Mouse (Mus musculus): ENCODE results near the gene Ajuba. TPM values are rescaled to one million over a fixed set of nuclear protein-coding genes. Genes with fewer than 3 reads are reported as not detected.

Ajuba gene
- polyA plus RNA-seq (2014; fragmentation: Illumina TruSeq; extraction: RNeasy Lipid Tissue Mini Kit (QIAGEN cat#74804); ENCODE audit: low read depth, low replicate concordance) = 27.0 TPM

GRCm38 (mm10) chr14:54577089-54577982 lies at the start of gene Ajuba:
Gene Ajuba (minus strand): TSS chr14:54577558.

GRCm38 (mm10) chr14:54621133-54621532 lies 43.8 kb upstream of the Ajuba start, which contains the start of gene Psmb11:
Gene Psmb11 (plus strand): TSS chr14:54621433.

GRCm38 (mm10) chr14:54617897-54618365 lies 40.6 kb upstream of the Ajuba start, which contains the start of gene Psmb5:
Gene Psmb5 (minus strand): TSS chr14:54618022.

GRCm38 (mm10) chr14:54605752-54606321 lies 28.5 kb upstream of the Ajuba start, which contains the start of gene 4931414P19Rik:
Gene 4931414P19Rik (minus strand): TSS chr14:54605993.

GRCm38 (mm10) chr14:54553975-54554769 lies 23.2 kb downstream of the Ajuba start, which contains the start of gene Haus4:
Gene Haus4 (minus strand): TSS chr14:54554616.

Other genes starting within 250 kb of the Ajuba start
- 52.2 TPM for gene Oxa1l, start 216.7 kb downstream of the Ajuba start, polyA plus RNA-seq (2014; fragmentation: Illumina TruSeq; extraction: RNeasy Lipid Tissue Mini Kit (QIAGEN cat#74804); ENCODE audit: low read depth, low replicate concordance)
- 6.5 TPM for gene Slc7a7, start 159.8 kb downstream of the Ajuba start, polyA plus RNA-seq (2014; fragmentation: Illumina TruSeq; extraction: RNeasy Lipid Tissue Mini Kit (QIAGEN cat#74804); ENCODE audit: low read depth, low replicate concordance)
- gene Mrpl52, start 150.6 kb downstream of the Ajuba start, polyA plus RNA-seq (2014; fragmentation: Illumina TruSeq; extraction: RNeasy Lipid Tissue Mini Kit (QIAGEN cat#74804); ENCODE audit: low read depth, low replicate concordance) = 215 TPM
- gene Mmp14, start 145.9 kb downstream of the Ajuba start, polyA plus RNA-seq (2014; fragmentation: Illumina TruSeq; extraction: RNeasy Lipid Tissue Mini Kit (QIAGEN cat#74804); ENCODE audit: low read depth, low replicate concordance) = 66.6 TPM
- 74.3 TPM for gene Lrp10, start 113.4 kb downstream of the Ajuba start, polyA plus RNA-seq (2014; fragmentation: Illumina TruSeq; extraction: RNeasy Lipid Tissue Mini Kit (QIAGEN cat#74804); ENCODE audit: low read depth, low replicate concordance)
- 0.63 TPM for gene Rem2, start 101.5 kb downstream of the Ajuba start, polyA plus RNA-seq (2014; fragmentation: Illumina TruSeq; extraction: RNeasy Lipid Tissue Mini Kit (QIAGEN cat#74804); ENCODE audit: low read depth, low replicate concordance)
- gene Prmt5, start 60.0 kb downstream of the Ajuba start, polyA plus RNA-seq (2014; fragmentation: Illumina TruSeq; extraction: RNeasy Lipid Tissue Mini Kit (QIAGEN cat#74804); ENCODE audit: low read depth, low replicate concordance) = 33.9 TPM
- gene Haus4, start 22.9 kb downstream of the Ajuba start, polyA plus RNA-seq (2014; fragmentation: Illumina TruSeq; extraction: RNeasy Lipid Tissue Mini Kit (QIAGEN cat#74804); ENCODE audit: low read depth, low replicate concordance) = 59.7 TPM
- 5.2 TPM for gene 4931414P19Rik, start 28.4 kb upstream of the Ajuba start, polyA plus RNA-seq (2014; fragmentation: Illumina TruSeq; extraction: RNeasy Lipid Tissue Mini Kit (QIAGEN cat#74804); ENCODE audit: low read depth, low replicate concordance)
- 157 TPM for gene Psmb5, start 40.5 kb upstream of the Ajuba start, polyA plus RNA-seq (2014; fragmentation: Illumina TruSeq; extraction: RNeasy Lipid Tissue Mini Kit (QIAGEN cat#74804); ENCODE audit: low read depth, low replicate concordance)
- gene Psmb11, start 43.9 kb upstream of the Ajuba start, polyA plus RNA-seq (2014; fragmentation: Illumina TruSeq; extraction: RNeasy Lipid Tissue Mini Kit (QIAGEN cat#74804); ENCODE audit: low read depth, low replicate concordance) = not detected
- gene Gm17606, start 63.4 kb upstream of the Ajuba start, polyA plus RNA-seq (2014; fragmentation: Illumina TruSeq; extraction: RNeasy Lipid Tissue Mini Kit (QIAGEN cat#74804); ENCODE audit: low read depth, low replicate concordance) = not detected
- gene Cdh24, start 63.8 kb upstream of the Ajuba start, polyA plus RNA-seq (2014; fragmentation: Illumina TruSeq; extraction: RNeasy Lipid Tissue Mini Kit (QIAGEN cat#74804); ENCODE audit: low read depth, low replicate concordance) = 3.1 TPM
- gene 1700123O20Rik, start 108.7 kb upstream of the Ajuba start, polyA plus RNA-seq (2014; fragmentation: Illumina TruSeq; extraction: RNeasy Lipid Tissue Mini Kit (QIAGEN cat#74804); ENCODE audit: low read depth, low replicate concordance) = 32.2 TPM
- 139 TPM for gene Acin1, start 109.4 kb upstream of the Ajuba start, polyA plus RNA-seq (2014; fragmentation: Illumina TruSeq; extraction: RNeasy Lipid Tissue Mini Kit (QIAGEN cat#74804); ENCODE audit: low read depth, low replicate concordance)
- gene Gm29776, start 121.3 kb upstream of the Ajuba start, polyA plus RNA-seq (2014; fragmentation: Illumina TruSeq; extraction: RNeasy Lipid Tissue Mini Kit (QIAGEN cat#74804); ENCODE audit: low read depth, low replicate concordance) = 0.12 TPM
- 0.51 TPM for gene Cebpe, start 134.6 kb upstream of the Ajuba start, polyA plus RNA-seq (2014; fragmentation: Illumina TruSeq; extraction: RNeasy Lipid Tissue Mini Kit (QIAGEN cat#74804); ENCODE audit: low read depth, low replicate concordance)
- gene Slc7a8, start 204.4 kb upstream of the Ajuba start, polyA plus RNA-seq (2014; fragmentation: Illumina TruSeq; extraction: RNeasy Lipid Tissue Mini Kit (QIAGEN cat#74804); ENCODE audit: low read depth, low replicate concordance) = 45.5 TPM
- gene Rnf212b, start 236.6 kb upstream of the Ajuba start, polyA plus RNA-seq (2014; fragmentation: Illumina TruSeq; extraction: RNeasy Lipid Tissue Mini Kit (QIAGEN cat#74804); ENCODE audit: low read depth, low replicate concordance) = 0.58 TPM